Mouse (Mus musculus) thymus, postnatal 4 days (tissue): ENCODE results near the gene Eps8.
A peak's percentile ranks its signal among the peaks of the same experiment; 100 is the strongest.
"Not testable (repeated sequence)": the region's sequence is repeated elsewhere in the genome, so short reads cannot be mapped to it uniquely, and the experiment has no call there.

Source experiments
- DNase-seq: peaks from one replicate; pipeline ENCODE4 v3.0.0; 2021

Gene Eps8

DNA sequence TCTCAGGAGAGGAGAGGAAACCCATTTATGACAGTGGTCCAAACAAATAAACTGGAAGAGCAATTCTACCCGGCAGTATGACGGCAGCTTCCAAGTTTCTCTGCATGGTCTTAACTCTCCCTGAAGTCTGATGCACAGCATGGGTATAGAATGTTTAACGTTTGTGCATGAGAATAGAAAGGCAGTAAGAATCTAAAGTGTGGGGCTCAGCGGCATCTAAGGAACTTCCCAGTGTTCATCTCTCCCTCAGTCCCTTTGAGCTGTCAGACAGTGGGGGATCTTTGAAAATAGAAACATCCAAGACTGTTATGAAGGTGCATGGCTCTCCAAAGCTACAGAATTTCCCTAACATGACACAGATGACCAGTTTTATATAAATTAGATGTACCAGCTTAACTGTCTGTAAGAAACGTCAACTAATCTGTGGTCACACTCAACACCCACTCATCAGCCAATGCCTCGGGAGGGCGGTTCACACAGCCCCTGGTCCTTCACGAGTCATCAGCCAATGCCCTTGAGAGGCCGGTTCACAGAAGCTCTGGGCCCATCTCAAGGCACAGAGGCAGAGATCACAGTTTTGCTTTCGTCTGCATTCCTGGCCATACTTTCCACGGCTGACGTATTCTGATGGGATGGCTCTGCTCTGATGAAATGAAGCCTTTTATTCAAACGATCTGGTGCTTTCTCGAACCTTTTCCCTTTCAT, 145.2 kb downstream of the Eps8 start:
- no peak for DNase-seq

DNA sequence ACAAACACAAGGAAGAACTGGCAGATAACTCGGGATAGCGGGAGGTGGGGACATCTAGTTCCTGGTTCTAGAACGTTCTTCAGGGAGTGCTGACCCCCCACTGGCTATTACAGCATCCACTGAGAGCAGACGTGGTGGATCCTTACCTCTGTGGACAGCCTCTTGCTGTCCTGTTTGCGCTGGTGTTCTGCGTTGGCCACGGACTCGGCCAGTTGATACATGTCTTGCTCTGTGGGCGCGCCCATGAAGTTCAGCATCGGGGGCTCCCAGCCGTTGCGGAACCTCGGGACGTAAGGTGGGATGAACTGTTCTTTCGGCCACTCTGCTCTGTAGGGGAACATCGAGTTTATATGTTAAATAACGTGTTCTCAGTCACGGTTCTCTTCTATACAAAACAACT, 145.7 kb downstream of the Eps8 start:
- no peak for DNase-seq

DNA sequence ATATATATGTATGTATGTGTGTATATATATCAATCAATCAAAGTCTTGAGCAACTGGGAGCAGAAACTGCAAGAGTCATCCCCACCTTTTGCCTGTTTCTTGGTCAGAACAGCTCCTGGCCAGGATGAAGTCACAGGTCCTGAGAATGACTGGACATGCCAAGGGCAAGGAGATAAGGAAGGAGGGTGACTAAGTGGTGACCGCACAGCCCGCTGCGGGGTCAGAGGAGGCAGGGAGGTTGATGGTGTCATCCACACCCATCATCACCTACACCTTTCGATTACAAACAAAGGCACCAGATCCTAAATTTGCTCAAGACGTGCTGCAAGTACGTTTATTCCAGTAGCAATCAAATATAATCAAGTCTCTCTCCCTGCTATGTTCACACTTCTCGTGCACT, 148.1 kb downstream of the Eps8 start:
- no peak for DNase-seq

GRCm38 (mm10) chr6:137505555-137506227, 149.0 kb downstream of the Eps8 start:
- DNase-seq = no peak

DNA sequence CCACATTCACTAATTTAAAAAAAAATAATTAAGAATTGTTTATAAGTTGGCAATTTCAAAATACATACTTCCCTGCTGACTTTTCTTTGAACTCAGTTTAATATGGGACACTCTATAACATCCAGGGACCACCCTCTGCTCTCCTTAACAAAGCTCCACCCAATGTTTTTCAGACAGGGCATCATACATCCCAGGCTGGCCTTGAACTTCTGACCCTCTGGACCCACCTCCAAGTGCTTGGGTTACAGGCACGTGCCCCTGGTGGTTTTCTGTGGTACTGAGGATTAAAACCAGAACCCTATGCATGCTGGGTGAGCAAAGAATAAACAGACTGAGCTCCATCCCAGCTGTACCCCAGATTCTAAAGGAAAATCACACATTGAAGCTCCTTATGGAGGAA, 150.6 kb downstream of the Eps8 start:
- no peak for DNase-seq

GRCm38 (mm10) chr6:137503462-137503861, 151.2 kb downstream of the Eps8 start:
- DNase-seq = no peak

- no peak for DNase-seq
Measured at GRCm38 (mm10) chr6:137503009-137503408, 151.7 kb downstream of the Eps8 start.

GRCm38 (mm10) chr6:137498781-137499180, 155.9 kb downstream of the Eps8 start:
- no peak for DNase-seq

DNA sequence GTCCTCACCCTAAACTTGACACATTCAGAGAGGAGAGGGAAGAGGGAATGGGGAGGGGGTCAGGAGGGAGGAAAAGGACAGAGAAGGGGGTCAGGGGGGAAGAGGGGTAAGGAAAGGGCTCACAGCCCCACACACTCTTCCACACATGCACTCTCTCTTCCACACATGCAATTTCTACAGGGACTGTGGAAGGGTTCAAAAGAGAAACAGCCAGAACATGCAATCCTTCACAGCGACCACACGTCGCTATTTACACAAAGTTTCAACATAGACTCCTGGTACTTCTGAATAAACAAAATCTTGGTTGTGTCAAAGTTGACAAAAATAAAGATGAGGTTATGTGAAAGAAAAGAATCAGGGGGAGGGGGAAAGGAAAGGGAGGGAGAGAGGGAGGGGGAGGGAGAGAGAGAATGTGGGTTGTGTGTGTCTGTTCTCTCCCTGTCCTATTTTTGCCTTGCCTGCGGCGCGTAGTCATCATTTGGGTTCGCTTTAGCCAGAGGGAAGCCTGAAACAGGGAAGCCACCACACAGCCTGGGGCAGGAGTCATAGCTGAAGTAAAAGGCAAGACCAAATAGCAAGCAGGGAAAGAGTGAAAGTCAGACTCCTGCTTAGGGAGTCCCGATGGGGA, 157.4 kb downstream of the Eps8 start:
- DNase-seq = no peak

- DNase-seq = no peak
Measured at GRCm38 (mm10) chr6:137496562-137496961, 158.1 kb downstream of the Eps8 start.

DNA sequence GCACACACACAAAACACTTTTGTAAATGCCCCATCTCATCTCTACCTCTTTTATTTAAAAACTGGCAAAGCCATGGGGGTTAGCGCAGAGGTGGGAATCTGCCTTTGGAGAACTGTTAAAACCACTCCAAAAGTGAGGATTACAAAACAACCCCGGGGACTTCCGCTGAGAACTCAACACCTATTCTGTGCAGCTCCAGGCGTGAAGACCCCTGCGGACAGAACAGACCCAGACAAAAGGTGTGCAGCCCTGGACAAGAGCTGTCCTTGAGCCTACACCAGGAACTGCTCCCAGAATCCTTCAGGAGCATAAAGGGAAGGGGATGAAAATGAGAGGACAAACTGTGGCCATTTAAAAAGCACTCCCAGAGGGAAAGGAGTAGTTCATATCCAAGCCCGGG, 159.4 kb downstream of the Eps8 start:
- DNase-seq = no peak

- no peak for DNase-seq
Measured at GRCm38 (mm10) chr6:137494801-137495200, 159.9 kb downstream of the Eps8 start.

GRCm38 (mm10) chr6:137494136-137494475, 160.6 kb downstream of the Eps8 start:
- DNase-seq = no peak

DNA sequence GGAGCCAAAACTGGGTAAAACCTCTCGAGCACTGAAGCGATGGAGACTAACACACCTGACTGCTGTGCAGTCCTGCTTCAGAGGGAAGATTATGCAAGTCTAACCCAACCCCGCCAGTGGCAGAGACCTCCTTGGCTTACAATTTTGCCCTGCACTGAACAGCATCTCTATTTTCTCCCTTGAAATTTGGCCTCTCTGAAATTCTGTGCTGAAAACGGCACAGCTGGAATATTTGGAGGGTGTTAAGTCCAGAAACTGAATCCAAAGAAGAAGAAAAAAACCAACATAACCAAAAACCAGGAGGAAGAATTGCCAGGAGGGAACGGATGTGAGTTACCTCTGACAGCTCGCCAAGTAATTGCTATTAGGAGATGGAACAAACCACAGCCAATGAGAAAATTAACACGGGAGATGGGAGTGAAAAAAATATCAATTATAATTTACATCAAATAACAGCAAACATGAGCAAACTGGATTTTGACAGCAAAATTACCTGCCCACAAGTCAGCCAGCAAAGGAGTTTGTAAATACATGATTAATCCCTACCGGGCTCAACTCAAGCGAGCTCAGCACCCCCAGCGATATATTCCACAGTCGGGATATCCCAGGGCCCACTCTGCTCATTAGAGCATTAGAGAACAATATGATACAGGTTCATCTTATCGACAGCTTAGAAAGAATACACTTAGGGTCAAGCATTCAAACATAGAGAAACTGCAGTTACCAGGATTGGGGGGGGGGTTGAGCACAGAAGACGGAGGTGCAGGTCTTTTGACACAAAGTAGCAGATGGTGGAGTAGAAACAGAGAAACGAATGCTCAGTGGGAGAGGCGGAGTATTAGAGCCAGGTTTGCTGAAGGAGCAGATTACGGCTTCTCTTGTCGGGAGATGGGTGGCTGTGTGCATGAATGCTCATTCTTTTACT, 161.2 kb downstream of the Eps8 start:
- DNase-seq = no peak

GRCm38 (mm10) chr6:137492582-137492981, 162.1 kb downstream of the Eps8 start:
- no peak for DNase-seq

DNA sequence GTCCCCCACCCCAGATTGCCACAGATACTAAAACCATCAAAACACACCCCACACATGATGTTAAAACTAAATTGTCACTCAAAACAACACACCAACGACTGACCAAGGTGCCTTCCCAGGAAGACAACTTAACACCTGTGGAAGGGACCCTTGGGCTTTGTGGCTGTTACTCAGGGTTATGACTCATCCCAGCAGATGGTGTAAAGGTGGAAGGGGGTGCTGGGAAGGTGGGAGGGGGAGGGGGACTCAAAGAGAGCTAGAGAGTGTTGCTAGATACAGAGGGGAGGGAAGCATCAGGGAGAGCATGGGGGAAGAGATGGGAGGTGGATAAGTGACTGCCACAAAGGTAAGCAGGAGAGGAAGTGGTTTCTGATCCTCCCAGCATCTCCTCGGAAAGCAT, 163.0 kb downstream of the Eps8 start:
- no peak for DNase-seq

- no peak for DNase-seq
Measured at GRCm38 (mm10) chr6:137490115-137490514, 164.6 kb downstream of the Eps8 start.

DNA sequence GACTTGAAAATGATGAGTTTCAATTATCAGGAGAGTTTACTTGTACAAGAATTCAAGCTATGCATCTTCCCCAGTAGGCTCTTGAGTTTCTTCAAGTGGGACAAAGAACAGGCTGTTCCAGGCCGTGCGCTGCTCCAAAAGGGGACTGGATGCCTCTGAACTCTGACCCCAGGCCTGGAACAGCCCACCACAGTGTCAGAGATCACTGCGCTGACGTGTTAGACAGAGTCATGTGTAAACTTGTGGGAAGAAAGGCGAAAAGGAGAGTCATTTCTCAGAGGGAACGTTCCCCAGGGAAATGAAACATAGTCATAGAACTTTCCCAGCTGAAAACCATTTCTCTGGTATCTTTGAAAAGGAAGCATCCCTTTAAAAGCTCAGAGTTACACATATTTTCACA, 167.2 kb downstream of the Eps8 start:
- DNase-seq = no peak

DNA sequence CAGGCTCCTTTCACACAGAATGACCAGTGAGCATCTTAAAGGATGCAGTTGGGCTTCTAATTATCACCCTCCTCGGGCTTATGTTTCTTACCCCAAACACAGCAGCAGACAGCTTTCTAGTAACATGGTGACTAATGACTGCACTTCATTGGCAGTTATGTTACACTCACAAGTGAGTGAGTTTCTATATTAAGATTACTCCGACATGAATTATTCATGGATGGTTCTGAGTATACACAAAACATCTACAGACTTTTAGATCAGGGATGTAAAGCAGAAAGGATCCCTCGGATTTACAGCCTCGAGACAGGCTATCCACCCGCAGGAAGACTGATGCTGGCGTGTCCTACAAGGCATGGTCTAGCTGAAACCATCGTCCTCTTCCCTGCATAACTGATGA, 171.8 kb downstream of the Eps8 start:
- DNase-seq = no peak

DNA sequence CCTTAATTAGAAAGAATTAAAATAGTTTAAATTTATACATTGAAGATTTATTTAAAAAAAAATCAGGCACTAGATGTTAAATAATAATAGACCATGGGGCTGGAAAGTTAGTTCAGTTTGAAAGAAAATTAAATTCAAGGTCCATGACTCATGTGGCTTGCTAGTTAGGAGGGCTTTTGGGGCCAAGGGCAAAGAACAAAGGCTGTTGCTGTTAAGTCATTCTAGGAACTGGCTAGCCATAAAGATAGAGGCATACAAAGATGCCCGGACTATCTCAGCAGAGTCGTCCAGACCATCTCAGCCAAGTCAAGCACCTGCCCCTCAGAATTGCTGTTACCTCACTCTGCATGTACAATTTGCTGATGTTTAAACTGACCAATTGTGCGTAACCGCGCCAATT, 179.0 kb downstream of the Eps8 start:
- not testable (repeated sequence) for DNase-seq

DNA sequence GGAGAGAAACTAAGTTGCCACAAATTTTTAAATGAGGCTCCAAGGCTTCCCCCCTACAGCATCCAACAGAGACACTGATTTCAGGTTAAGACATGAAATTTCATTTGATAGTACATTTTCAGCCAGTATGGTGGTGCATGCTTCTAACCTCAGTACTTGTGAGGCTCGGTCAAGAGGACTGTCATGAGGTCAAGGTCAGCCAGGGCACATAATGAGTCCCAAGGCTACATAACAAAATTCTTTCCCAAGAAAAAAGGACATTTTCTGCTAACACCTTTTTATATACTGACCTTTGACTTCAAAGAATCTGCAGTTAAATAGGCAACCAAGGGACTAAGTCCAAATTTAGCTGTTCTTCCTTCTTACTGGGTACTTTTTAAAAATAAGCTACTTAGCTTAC, 181.2 kb downstream of the Eps8 start:
- no peak for DNase-seq

- DNase-seq = no peak
Measured at GRCm38 (mm10) chr6:137472129-137472528, 182.5 kb downstream of the Eps8 start.

DNA sequence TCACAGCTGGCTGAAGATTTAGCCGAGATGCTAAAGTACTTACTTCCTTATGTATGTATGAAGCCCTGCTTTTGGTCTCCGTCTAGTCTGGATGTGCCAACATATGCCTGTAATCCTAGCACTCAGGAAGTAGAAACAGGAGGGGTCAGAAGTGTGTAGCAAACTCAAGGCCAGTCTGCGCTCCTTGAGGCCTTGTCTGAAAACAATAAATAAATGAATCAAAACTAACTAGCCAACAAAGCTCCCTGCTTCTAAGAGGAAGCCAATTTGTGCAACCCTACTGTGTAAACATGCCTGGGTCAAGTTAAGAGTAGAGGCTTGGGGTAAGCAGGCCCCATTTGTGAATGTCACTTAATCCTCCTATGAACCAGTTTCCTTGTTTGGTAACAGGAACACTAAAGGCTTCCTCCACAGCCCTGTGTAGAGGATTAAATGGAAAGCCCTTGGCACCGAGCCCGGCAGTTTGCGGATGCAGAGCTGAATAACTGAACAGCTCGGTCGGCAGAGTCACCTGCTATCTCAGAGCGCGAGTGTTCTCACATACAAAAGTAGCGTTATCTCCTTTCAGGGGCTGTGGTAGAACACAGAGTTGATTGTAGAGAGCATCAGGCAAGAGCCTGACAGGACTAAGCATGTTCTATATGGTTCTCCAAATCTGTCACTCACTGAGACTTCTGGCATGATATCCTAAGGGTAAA, 183.6 kb downstream of the Eps8 start:
- peak; percentile 14 for DNase-seq
